Mouse (Mus musculus): ENCODE results near the gene Ctnnd2. TPM values are rescaled to one million over a fixed set of nuclear protein-coding genes. Genes with fewer than 3 reads are reported as not detected.

The Ctnnd2 gene
- total and polyA plus RNA-seq, 3 experiments, result 2.3 to 5.1 (median 3.3) TPM

- DNase-seq, result peak; percentile 3
Observed at GRCm38 (mm10) chr15:30646501-30647431, 474.4 kb downstream of the Ctnnd2 start.

DNA sequence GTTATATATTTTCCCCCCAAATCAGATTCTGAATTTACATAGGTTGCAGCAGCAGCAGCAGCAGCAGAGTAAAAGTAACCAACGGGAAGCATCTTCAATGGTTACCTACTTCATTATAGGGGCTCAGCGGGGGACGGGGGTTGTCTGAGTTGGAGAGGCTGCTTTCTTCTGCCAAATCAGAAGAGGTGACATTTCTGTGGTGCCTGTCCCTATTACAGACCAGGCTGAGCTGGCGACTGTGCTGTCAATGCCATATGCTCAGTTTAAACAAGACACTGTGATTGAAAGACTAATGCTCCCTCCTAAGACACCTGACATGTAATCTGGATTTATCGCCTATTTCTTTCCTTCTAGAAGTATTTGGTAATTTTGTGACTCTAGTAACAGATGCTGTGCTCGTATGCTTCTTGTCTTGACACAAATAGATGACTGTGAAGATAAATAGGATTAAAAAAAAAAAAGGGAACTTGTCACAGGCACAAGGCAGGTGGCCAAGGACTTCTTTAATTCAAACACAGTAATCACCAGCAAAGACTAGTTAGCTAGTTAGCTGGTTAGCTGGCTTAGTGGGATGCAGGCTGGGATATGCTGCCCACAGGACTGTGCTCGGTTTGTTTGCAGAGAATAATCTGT, 475.4 kb downstream of the Ctnnd2 start:
- no peak for DNase-seq

- no peak for DNase-seq
Observed at GRCm38 (mm10) chr15:30649964-30650363, 477.6 kb downstream of the Ctnnd2 start.

- no peak for DNase-seq
Observed at GRCm38 (mm10) chr15:30655433-30655832, 483.0 kb downstream of the Ctnnd2 start.

- no peak for DNase-seq
Observed at GRCm38 (mm10) chr15:30657588-30657987, 485.2 kb downstream of the Ctnnd2 start.

DNA sequence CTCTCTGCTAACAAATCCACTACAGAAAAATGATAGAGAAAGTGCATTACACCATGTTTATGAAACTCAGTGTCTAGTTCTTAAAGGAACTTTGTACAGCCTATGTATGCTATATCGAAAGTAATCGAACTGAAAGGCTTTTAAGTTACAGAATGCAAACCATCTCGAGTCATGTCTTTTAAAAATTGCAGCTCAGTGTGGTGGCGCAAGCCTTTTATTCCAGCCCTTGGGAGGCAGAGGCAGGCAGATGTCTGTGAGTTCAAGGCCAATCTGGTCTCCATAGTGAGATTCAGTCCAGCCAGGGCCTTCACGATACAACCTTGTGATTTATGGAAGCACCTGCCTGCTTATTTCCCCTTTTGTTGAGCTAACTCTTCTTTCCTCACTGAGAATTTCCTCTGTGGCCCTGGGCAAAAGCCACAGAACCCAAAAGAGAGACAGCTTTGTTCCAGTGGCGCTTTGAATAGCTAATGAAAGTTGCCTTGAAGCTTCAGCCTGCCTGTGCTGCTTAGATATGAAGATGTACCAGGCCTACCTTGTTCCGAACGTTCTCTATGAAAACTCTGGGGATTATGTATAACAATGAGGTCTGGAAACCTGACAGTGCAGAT, 488.3 kb downstream of the Ctnnd2 start:
- no peak for DNase-seq

DNA sequence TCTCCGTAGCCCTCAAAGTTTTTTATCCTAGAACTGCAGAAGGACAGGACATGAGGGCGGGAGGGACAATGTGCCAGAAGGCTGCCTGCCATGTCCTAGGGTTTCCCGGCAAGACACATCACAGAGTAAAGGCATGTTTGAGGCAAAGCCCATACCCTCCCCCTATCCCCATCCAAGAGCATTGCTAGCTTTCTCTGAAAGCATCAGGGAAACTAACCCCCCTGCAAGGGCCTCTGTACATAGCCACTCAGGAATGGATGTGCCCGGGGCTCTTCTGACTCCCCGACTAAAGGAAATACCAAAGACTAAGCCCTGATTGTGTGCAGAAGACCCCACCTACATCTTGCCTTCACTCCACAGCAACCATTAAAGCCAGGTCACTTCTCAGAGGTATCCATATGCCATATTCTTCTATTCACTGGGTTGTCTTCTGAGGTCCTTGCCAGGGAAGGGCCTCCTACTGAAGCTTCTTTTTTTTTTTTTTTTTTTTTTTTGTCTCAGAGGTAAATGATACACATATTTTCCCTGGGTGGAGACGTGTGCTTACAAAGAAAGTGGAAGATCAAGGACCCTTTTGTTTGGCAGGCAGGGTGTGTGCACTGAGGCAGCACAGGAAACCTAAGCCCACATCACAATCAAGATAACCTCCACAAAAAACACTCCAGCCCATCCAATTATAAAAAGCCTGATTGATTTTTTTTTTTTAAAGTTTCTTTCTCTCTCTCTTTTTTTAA, 489.5 kb downstream of the Ctnnd2 start:
- DNase-seq, result no peak

DNA sequence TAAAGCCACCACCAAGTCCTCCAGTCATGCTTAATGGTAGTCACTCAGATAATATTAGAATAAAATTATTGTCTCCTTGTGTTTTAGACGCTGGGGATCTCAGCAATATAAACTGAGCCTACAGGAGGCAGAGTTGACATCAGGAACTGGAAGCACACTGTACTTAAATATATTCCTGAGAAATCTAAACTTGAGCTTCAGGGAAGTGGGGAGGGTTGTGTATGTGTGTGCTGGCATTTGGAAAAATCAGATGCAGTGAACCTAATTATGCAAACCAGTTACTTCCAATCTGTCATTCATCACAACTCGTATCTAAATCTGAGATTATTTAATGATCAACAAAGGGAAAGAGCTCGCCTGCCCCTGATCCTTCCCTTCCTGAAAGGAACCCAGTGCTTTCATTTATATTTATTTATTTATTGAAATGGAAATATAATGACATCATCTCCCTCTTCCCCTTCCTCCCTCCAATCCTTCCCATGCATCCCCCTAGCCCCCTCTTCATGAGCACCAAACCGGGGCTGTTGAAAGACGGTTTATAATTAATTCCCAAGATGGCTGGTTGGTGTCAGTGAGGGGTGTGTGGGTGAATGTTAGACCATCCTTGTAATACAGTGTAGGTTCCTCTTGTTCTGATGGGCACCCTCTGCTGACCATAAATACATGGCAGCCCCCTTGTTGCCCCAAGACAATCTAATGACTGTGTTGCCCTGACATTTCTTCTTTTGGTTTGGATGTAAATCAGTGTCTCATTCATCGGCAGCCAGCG, 495.6 kb downstream of the Ctnnd2 start:
- no peak for DNase-seq

DNA sequence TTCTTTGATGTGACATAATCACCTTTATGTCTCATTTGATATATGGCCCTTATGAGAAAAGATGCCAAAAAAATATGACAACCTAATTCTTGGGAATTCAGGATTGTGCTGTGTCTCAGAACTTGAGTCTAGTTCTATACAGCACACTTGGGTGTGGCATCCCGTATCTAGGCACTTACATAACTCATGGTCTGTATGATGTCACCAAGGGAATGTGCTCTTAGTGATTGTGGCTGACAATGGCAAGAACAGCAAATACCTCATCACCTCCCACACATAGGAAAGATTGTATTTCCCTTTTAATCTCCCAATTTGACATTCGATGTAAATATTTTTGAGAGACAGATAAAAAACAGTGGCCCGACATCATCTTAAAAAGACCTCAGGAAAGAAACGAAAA, 509.5 kb downstream of the Ctnnd2 start:
- DNase-seq, result no peak

DNA sequence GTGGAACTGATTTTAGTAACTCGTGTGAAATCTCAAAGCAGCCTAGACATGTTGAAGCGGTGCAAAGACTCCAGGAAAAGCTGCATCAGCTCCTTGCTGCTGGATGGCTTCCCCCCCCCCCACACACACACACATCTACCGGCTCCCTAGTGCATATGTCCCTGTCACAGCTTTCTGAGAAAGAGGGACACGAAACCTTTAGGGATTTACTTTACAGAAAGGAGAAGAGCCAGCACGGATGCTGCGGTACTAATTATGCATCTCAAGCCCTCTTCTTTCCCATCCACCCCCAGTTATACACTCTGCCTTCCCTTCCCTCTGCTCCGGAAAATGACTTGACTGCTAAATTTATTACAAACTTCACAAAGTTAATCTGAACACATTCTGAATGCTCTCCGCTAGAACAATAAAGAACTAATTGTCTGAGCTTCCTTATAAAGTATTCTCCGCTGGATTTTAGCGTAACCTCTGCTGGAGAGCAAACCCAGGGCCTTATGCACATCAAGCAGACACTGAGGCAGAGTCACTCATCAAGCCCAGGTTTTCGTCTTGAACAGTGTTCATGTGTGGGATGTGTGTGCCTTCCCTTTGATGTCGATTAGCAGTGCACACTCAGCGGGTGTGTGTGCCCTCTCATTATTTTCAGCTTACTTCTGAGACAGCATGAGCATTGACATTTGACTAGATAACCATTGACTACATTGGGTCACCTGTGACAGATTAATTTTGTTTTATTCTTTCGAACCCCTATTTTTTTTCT, 510.1 kb downstream of the Ctnnd2 start:
- no peak for DNase-seq

DNA sequence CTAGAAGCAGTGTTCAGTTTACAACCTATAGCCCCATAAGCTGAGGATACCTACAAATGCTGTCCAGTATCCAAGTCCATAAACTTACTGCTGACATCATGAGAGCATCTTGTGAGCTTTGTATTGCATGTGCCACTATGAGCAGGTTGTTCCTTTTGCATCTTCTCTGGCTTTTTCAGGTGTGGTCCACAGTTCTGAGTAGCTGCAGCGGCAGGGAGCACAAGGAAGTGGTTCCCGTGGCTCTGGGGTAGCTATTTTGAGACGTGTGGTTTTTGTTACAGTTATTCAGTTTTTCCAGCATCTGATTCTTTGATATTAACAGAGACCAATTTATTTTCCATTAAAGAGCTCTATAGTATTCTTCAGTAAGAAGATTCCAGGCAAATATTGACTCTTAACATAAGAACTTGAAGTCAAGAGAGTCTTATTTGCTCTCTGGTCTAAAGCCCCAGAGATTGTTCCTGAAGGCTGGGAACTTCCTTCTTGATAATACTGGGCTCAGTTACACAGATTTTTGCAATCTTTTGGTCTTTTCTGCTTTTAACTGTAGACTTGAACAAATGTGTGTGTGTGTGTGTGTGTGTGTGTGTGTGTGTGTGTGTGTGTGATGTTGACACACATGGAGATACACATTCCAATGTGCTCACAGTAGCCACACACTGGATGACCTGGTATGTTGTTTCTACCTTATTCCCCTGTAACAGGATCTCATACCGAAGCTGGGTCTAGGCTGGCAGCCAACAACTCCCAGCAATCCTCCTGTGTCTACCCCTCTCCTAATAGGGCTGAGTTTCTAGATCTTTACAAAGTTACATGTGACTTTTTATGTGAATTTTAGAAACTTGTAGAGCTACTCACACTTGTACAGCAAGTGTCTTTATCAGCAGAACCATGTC, 514.1 kb downstream of the Ctnnd2 start:
- no peak for DNase-seq

DNA sequence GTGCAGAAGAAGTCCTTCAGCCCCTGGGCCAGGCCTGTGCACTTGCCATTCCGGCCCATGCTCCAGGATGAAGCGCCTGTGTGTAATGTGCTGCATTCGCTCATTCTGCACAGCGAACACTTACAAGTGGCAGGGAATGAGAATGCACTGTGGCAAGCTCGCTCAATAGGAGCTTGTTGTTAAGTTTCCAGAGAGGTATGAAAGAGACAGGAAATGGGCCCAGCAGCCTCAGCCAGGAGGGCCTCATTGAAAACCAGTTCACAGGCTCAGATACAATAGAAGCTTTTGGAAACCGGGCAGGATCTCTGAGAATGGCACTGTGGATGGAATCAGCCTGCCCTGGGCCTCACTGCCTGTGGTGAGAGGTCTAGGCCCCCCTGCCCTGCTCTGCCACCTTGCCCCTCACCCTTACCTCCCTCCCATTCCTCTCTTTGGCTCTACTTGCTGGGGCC, 521.4 kb downstream of the Ctnnd2 start:
- no peak for DNase-seq

DNA sequence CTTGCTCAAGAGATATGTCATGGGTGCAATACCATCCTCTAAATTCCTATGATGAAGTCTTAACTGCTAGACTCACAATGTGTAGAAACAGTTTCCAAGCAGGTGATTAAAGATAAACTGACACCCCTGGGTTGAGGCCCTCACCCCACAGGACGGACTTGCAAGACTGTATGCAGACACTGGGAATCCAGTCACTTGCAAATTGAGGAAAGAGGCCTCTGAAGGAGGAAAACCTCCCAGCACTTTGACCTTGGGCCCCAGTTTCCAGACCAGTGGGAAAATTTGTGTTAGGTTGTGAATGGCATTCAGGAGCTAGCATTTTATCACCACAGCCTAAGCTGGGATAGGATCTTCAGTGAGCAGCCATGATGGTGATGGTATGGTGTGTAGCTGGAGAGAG, 521.9 kb downstream of the Ctnnd2 start:
- no peak for DNase-seq

DNA sequence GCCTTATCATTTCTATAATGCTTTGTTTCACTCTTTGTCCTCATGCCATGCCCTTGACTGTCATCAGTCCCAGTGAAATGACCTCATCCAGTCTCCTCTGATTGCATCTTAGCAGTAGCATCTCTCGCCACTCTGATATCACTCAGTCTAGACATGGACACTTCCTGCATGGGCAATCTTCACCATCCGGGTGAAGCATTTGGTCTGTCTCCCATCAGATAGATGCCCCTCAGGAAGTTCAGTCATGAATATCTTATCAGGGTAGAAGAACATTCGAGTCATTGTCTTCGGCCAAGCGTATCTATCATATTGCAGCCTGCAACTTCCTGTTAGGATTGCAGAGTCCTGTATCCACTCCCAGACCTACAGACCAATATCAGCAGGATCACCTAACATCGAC, 523.5 kb downstream of the Ctnnd2 start:
- no peak for DNase-seq

DNA sequence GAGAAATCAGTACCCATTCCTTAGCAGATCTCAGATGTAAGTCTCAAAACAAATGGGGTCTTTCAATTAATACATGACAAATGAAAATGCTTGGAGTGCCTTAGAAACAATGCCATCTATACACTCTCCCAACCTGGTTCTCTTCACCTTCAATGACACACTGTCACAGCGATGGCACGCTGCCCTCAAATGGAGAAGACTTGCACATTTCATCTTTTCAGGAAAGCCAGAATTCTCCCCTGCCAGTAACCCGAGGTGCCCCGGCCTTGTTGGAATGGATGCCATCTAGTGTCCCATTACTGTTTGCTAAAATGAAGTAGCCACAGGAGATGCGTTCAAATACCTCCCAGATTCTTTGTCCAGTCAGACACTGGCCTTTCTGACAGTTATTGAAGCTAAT, 525.0 kb downstream of the Ctnnd2 start:
- no peak for DNase-seq

GRCm38 (mm10) chr15:30700762-30701161, 528.4 kb downstream of the Ctnnd2 start:
- no peak for DNase-seq

GRCm38 (mm10) chr15:30701592-30701991, 529.2 kb downstream of the Ctnnd2 start:
- no peak for DNase-seq

DNA sequence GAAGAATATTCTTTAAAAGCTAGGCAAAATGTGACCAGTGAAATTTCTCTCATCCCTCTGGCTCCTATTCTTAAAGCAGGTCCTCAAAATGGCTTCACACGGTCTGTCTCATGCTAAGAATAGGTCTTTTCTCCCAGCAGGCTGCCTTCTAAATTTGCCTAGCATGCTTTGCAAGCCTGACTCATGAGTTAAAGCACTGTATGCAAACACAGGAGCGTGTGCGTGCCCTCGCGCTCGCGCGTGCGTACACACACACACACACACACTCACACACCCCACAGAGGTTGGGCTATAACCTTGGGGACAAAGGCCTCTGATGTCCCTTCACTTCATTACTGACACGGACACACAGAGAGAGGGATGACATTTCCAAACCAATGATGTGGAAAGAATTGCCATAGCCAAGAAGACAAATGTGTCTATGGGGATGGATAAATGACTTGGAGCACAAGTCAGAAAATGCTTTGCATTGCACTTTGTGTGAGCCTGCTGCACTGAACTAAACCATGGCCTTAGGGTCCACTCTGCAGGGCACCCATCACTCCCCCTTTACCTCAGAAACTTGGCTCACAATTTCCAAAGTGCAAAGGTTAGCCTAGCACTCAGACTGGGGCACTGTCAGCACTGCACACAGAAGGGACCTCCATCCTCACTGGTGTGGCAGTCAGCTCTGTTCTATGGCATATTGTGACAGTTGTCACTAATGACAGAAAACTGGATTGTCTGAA, 536.8 kb downstream of the Ctnnd2 start:
- no peak for DNase-seq

GRCm38 (mm10) chr15:30709754-30710105, 537.3 kb downstream of the Ctnnd2 start:
- DNase-seq, result no peak
